In genomic region chr11:79992592-79993355, GRCm38 (mm10) we compare ENCODE assay signal across 8 mouse cellular contexts. TPM values are rescaled to one million over a fixed set of nuclear protein-coding genes. Genes with fewer than 3 reads are reported as not detected.
DNase-seq lines count a peak whose midpoint lies in the region; ATAC-seq lines count a peak whose summit lies in the region.

Gene Suz12 (plus strand): TSS chr11:79993106.

- under 1% methylated on average over 63 of the region's 74 CpGs for WGBS in hindbrain, embryonic 11.5 days

- ATAC-seq in hindbrain, embryonic 11.5 days (ENCODE audit: low FRiP score): peak; percentile 91

- H3K9me3 ChIP-seq in hindbrain, embryonic 11.5 days (ENCODE audit: control insufficient read depth, low read length): no peaks in the 10 kb centered on the region

- peak within 1 kb of the TSS; percentile 96 for H3K4me3 ChIP-seq in hindbrain, embryonic 11.5 days (ENCODE audit: low read depth, low read length)

- H3K27me3 ChIP-seq in hindbrain, embryonic 11.5 days (ENCODE audit: control insufficient read depth, insufficient read depth, low read length): no peaks in the 10 kb centered on the region

- H3K36me3 ChIP-seq in hindbrain, embryonic 11.5 days (ENCODE audit: control insufficient read depth, insufficient read depth, low read length): no peaks in the 10 kb centered on the region

- H3K4me1 ChIP-seq in hindbrain, embryonic 11.5 days (replicated peaks; ENCODE audit: control insufficient read depth, insufficient read depth, low read length): no peaks in the 10 kb centered on the region

- H3K9ac ChIP-seq in hindbrain, embryonic 11.5 days (ENCODE audit: low read depth, low read length): peak within 1 kb of the TSS; percentile 95

- peak within 1 kb of the TSS; percentile 99 for H3K27ac ChIP-seq in hindbrain, embryonic 11.5 days (ENCODE audit: low read depth, low read length)

- peak; percentile 99 for DNase-seq in Muller cell, postnatal 12 days (ENCODE audit: inconsistent ontology term)
- DNase-seq in cerebellum, adult 9-11 months: peak; percentile 96
- DNase-seq in frontal cortex, adult 2 months (ENCODE audit: extremely low spot score in 1 of 2, low spot score in 1 of 2): peak; percentile 79 to 93
- DNase-seq in hindbrain, embryonic 11.5 days (ENCODE audit: low spot score): peak; percentile 99
- peak; percentile 91 to 96 for DNase-seq in layer of hippocampus, postnatal 10 days (ENCODE audit: low spot score in 2 of 2)
- DNase-seq in lung, postnatal 10 days: peak; percentile 97
- DNase-seq in ovary, postnatal 36 days (ENCODE audit: low spot score): peak; percentile 97
- peak; percentile 95 for DNase-seq in thymus, postnatal 25 days

- H3K4me2 ChIP-seq in hindbrain, embryonic 11.5 days (replicated peaks; ENCODE audit: low read depth, low read length): peak within 1 kb of the TSS; percentile 56

RNA-seq across cellular contexts. Expression of gene Suz12, which starts in this region (rescaled TPM):
- 20.9 and 23.2 TPM in 2 replicates for polyA plus RNA-seq in frontal cortex, adult 2 months (2012; rRNA removed)
- polyA plus RNA-seq in hindbrain, embryonic 11.5 days (2014; fragmentation: Nextera tagmentation; extraction: Ambion mirVana): 26.1 and 36.1 TPM in 2 replicates
- total RNA-seq in layer of hippocampus, postnatal 10 days (2021): 10 to 100 TPM; 33.0 to 37.0 TPM

Comparison
In these comparisons a context has a peak if more than half of its experiments do, and no peak if none do; other contexts are left out.
1. Peak in every context shown above with its lines: DNase-seq, ATAC-seq, H3K4me3 ChIP-seq and H3K27ac ChIP-seq.